Mouse (Mus musculus) kidney, embryonic 16.5 days (tissue): ENCODE results near the gene Taf5l. TPM values are rescaled to one million over a fixed set of nuclear protein-coding genes. Genes with fewer than 3 reads are reported as not detected.
"Not testable (repeated sequence)": the region's sequence is repeated elsewhere in the genome, so short reads cannot be mapped to it uniquely, and the experiment has no call there.

Source experiments
- ATAC-seq: fragments of 200-750 bp; cut with Nextera tagmentation; 2 replicates; pipeline ENCODE4 v1.8.0; 2017; ENCODE audit warnings: moderate TSS enrichment; ENCODE audit not compliant: low FRiP score, low TSS enrichment
- H3K27ac ChIP-seq: fragments of 300-500 bp; sonication (generic); 2 replicates; pipeline ENCODE4 v1.5.1; 2014; ENCODE audit warnings: low read length
- H3K27me3 ChIP-seq: fragments of 300-500 bp; sonication (generic); 2 replicates; pipeline ENCODE4 v1.6.1; 2014; ENCODE audit warnings: low read length, control low read depth, mixed read lengths; ENCODE audit not compliant: insufficient read depth
- H3K36me3 ChIP-seq: fragments of 300-500 bp; sonication (generic); 2 replicates; pipeline ENCODE4 v1.6.1; 2014; ENCODE audit warnings: low read length, control low read depth, mixed read lengths; ENCODE audit not compliant: insufficient read depth
- H3K4me1 ChIP-seq: fragments of 300-500 bp; sonication (generic); 2 replicates; pipeline ENCODE4 v1.6.1; 2014; ENCODE audit warnings: low read length, control low read depth, mixed read lengths; ENCODE audit not compliant: insufficient read depth
- H3K4me2 ChIP-seq: fragments of 300-500 bp; sonication (generic); replicated peaks from 2 replicates; pipeline ENCODE4 v1.6.1; 2014; ENCODE audit warnings: low read depth, low read length
- H3K4me3 ChIP-seq: fragments of 300-500 bp; sonication (generic); 2 replicates; pipeline ENCODE4 v1.5.1; 2014; ENCODE audit warnings: mild to moderate bottlenecking, low read length
- H3K9ac ChIP-seq: fragments of 300-500 bp; sonication (generic); replicated peaks from 2 replicates; pipeline ENCODE4 v1.6.1; 2014; ENCODE audit warnings: low read length
- H3K9me3 ChIP-seq: fragments of 300-500 bp; sonication (generic); 2 replicates; pipeline ENCODE4 v1.6.1; 2016; ENCODE audit warnings: low read length, control low read depth
- WGBS: fragments of 180-500 bp; shearing (Covaris S2); extraction: QIAGEN DNeasy Blood & Tissue Kit; methylation state at CpG from one replicate; pipeline ENCODE4 v1.1.7; 2014; 5-methylcytosine and 5-hydroxymethylcytosine counted together
- polyA plus RNA-seq: library from polyadenylated mRNA; unstranded; fragments of >200 nt; fragmentation: Nextera tagmentation; extraction: Ambion mirVana; gene quantifications from 2 replicates; pipeline ENCODE4 v1.2.1, GENCODE M21; 2015

The Taf5l gene
- polyA plus RNA-seq, 1 experiment from 2014 or later: 41.1 TPM

DNA sequence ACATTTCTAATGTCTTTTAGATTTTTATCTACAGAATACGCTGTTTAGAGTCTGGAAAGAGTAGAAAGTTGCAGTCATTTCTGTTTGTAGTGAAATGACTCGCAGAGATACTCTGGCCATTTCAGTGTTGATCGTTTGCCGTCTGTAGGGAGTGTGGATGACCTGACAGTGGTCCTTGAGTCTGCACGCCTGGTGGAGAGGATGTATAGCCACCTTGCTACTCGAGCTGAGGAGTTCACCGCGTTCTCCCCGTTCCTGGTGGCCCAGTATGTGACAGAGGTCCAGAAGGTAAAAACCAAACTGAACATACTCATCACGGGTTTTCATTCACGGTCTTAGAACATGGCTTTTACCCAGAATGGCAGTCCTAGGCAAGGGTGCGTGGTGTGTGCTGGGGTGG is 23.7 kb upstream of the Taf5l start:
- Histone ChIP-seq H3K4me2 (no peak overlapping the region), H3K4me1 (no peaks in the 10 kb centered on the region), H3K9me3 (no peaks in the 10 kb centered on the region), H3K27me3 (no peaks in the 10 kb centered on the region), H3K27ac (no peak overlapping the region), H3K36me3 (peaks cover 35% of the 10 kb centered on the region), H3K9ac (no peak overlapping the region), H3K4me3 (no peak overlapping the region)
- 90% methylated on average over 12 of the region's 12 CpGs for WGBS
- no peak for ATAC-seq

DNA sequence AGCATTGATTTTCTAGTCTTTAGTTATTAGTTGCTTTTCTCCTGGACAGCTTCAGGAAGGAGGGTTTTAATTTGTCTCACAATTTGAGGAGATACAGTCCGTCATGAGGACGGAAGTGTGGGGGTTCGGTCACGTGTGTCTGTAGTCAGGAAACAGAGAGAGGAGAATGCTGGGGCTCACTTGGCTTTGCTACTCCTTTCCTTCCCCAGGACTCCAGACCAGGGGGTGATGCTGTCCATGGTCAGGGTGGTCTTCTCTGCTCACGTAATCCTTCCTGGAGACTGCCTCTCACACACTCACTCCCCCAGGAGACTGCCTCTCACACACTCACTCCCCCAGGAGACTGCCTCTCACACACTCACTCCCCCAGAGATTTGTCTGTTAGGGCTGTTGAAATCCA is 23.2 kb upstream of the Taf5l start:
- H3K36me3 ChIP-seq: peaks cover 35% of the 10 kb centered on the region
- no peak for ATAC-seq
- H3K4me2 ChIP-seq: no peak overlapping the region
- 84% methylated on average over 5 of the region's 5 CpGs for WGBS
- no peak overlapping the region for H3K9ac ChIP-seq
- H3K4me3 ChIP-seq: no peak overlapping the region
- no peaks in the 10 kb centered on the region for H3K4me1 ChIP-seq
- no peak overlapping the region for H3K27ac ChIP-seq
- no peaks in the 10 kb centered on the region for H3K9me3 ChIP-seq
- H3K27me3 ChIP-seq: no peaks in the 10 kb centered on the region

DNA sequence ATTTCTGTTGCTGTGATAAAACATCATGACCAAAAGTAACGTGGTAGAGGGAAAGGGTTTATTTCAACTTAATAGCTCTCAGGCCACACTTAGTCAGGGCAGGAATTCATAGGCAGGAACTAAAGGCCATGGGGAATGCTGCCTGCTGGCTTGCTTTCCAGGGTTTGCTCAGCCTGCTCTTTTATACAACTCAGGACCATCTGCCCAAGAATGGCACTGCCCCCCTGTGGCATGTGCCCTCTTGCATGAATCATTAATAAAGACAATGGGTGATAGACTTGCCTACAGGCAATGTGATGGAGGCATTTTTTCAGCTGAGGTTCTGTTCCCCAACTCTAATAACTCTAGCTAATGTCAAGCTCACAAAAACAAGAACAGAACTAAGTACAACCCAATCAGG is 21.0 kb upstream of the Taf5l start:
- Histone ChIP-seq H3K9me3 (no peaks in the 10 kb centered on the region), H3K27me3 (no peaks in the 10 kb centered on the region), H3K4me1 (no peaks in the 10 kb centered on the region), H3K27ac (no peak overlapping the region), H3K4me3 (no peak overlapping the region), H3K9ac (no peak overlapping the region), H3K4me2 (no peak overlapping the region), H3K36me3 (peaks cover 48% of the 10 kb centered on the region)
- WGBS: 65% methylated on average over 1 of the region's 1 CpGs
- ATAC-seq: no peak

DNA sequence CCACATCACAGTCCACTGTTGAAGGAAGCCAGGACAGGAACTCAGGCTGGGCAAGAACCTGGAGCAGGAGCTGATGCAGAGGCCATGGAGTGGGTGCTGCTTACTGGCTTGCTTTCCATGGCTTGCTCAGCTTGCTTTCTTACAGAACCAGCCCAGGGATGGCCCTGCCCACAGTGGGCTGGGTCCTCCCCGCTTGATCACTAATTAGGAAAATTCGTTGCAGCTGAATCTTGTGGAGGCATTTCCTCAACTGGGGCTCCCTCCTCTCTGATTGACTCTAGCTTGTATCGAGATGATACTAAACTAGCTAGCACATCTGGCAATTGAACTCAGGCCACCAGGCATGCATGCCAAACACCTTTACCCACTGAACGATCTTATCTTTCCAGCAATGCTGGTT is 18.2 kb upstream of the Taf5l start:
- H3K4me2 ChIP-seq: no peak overlapping the region
- H3K4me3 ChIP-seq: no peak overlapping the region
- ATAC-seq: no peak
- H3K9me3 ChIP-seq: no peaks in the 10 kb centered on the region
- H3K36me3 ChIP-seq: peaks cover 35% of the 10 kb centered on the region
- WGBS: 88% methylated on average over 4 of the region's 4 CpGs
- no peaks in the 10 kb centered on the region for H3K4me1 ChIP-seq
- H3K9ac ChIP-seq: no peak overlapping the region
- H3K27me3 ChIP-seq: no peaks in the 10 kb centered on the region
- H3K27ac ChIP-seq: no peak overlapping the region

DNA sequence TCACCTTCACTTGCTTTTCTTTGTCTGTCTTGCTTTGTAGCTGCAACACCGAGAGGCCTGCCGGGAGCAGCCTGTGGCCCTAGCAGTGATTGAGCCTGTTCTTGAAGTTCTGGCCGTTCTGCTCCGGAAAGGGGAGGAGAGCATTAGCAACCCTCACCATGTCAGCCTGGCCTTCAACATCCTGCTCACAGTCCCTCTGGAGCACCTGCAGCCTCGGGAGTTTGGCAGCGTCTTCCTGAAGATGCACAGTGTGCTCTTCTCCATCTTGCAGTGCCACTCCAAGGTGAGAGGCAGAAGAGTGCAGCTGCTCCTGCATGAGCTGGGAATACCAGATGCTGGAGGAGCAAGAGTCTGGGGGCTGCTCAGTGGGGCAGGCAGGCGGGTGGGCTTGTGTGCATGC is 16.9 kb upstream of the Taf5l start:
- no peak for ATAC-seq

DNA sequence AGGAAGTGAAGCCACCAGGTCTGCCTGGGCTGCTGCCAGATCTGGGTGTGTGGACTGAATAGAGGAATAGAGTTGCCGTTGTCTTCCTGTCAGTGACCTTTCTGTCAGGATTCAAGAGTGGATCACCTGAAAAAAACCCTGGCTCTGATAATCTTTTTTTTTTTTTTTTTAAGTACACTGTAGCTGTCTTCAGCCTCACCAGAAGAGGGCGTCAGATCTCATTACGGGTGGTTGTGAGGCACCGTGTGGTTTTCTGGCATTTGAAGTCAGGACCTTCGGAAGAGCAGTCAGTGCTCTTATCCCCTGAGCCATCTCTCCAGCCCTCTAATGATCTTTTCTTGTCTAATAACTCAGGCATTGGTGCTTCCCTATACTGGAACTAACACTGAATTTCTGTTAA is 12.2 kb upstream of the Taf5l start:
- H3K9ac ChIP-seq: no peak overlapping the region
- H3K4me2 ChIP-seq: no peak overlapping the region
- WGBS: 70% methylated on average over 5 of the region's 5 CpGs
- H3K36me3 ChIP-seq: peaks cover 52% of the 10 kb centered on the region
- no peaks in the 10 kb centered on the region for H3K27me3 ChIP-seq
- no peaks in the 10 kb centered on the region for H3K4me1 ChIP-seq
- H3K9me3 ChIP-seq: no peaks in the 10 kb centered on the region
- ATAC-seq: no peak
- H3K4me3 ChIP-seq: no peak overlapping the region
- H3K27ac ChIP-seq: no peak overlapping the region

More for the DNA sequence above, 16.9 kb upstream of the Taf5l start:
- no peaks in the 10 kb centered on the region for H3K4me1 ChIP-seq
- no peak overlapping the region for H3K4me2 ChIP-seq
- WGBS: 89% methylated on average over 7 of the region's 7 CpGs
- H3K27me3 ChIP-seq: no peaks in the 10 kb centered on the region
- no peak overlapping the region for H3K4me3 ChIP-seq
- no peaks in the 10 kb centered on the region for H3K9me3 ChIP-seq
- H3K27ac ChIP-seq: no peak overlapping the region
- H3K36me3 ChIP-seq: peaks cover 35% of the 10 kb centered on the region
- no peak overlapping the region for H3K9ac ChIP-seq

DNA sequence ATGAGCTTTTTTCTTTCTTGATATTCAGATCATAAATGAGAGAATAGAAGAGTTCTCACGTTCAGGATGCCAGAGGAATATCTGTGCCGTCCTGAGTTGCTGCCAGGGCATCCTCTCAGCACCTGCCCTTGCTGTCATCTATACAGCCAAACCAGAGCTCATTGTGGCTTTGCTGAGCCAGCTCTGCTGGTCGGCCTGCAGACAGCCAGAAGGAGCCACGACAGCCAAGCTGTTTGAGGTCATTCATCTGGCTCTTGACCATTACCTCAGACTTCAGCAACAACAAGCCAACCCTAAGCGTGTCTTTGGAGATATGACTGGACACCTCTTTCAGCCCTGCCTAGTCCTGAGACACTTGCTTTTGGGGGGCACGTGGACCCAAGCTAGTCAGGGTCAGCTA is 6.6 kb upstream of the Taf5l start:
- Histone ChIP-seq H3K4me1 (no peaks in the 10 kb centered on the region), H3K4me2 (no peak overlapping the region), H3K4me3 (no peak overlapping the region), H3K27ac (no peak overlapping the region), H3K36me3 (peaks cover 55% of the 10 kb centered on the region), H3K9ac (no peak overlapping the region), H3K9me3 (no peaks in the 10 kb centered on the region), H3K27me3 (no peaks in the 10 kb centered on the region)
- no peak for ATAC-seq
- 91% methylated on average over 6 of the region's 6 CpGs for WGBS

DNA sequence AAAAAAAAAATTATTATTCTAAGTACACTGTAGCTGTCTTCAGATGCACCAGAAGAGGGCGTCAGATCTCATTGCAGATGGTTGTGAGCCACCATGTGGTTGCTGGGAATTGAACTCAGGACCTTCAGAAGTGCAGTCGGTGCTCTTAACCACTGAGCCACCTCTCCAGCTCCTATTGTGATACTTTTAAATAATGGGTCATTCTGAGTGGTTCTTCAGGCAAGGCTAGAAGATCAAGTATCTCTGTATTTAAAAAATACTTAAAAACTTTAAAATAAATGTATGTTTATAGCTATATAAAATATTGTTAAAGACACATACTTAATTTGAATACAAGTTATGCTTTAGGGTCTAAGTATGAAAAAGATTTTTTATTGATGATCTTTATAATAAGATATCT is 5.1 kb upstream of the Taf5l start:
- H3K4me2 ChIP-seq, H3K27me3 ChIP-seq, H3K4me3 ChIP-seq, H3K27ac ChIP-seq, H3K9me3 ChIP-seq, H3K9ac ChIP-seq, ATAC-seq, H3K4me1 ChIP-seq: not testable (repeated sequence)
- peaks cover 50% of the 10 kb centered on the region for H3K36me3 ChIP-seq
- 82% methylated on average over 2 of the region's 2 CpGs for WGBS

DNA sequence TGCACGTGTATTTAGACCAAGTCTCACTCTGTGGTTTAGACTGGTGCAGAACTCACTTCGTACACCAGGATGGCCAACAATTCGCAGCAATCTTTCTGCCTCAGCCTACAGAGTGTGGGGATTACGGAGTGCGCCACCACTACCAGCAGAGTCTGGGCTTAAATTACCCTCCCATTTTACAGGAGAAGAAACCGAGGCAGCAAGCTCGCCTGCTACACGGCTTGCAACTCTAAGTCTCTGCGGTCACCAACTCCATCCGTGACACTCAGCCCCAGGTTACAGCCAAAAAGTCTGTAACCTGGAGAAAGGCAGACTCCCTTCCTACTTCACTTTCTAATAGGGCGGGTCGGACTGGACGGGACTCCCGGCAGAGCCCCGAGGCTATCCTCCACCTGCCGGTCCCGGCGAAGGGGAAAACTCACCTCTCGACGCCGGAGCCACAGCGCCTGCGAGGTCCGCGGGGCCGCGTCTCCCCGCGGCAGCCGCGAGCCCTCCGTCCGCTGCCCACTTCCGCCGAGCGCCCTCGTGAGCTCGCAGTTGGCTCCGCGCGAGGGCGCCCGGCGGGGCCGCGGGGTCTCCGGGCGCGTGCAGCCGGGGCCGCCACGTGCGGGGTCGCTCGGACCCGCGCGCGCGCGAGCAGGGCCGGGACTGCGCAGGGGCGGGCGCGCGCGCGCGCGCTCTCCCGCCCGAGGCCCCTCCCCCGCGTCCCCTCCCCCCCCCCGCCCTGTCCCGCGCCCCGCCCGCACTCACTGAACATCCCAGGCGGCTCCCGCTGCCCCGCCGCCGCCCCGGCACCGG is 559 bp downstream of the Taf5l start:
- H3K27ac ChIP-seq: peak overlapping the region; percentile 92
- peak overlapping the region; percentile 69 for H3K4me2 ChIP-seq
- peak overlapping the region; percentile 91 for H3K4me3 ChIP-seq
- no peaks in the 10 kb centered on the region for H3K27me3 ChIP-seq
- under 1% methylated on average over 67 of the region's 87 CpGs for WGBS
- peaks cover 8% of the 10 kb centered on the region; the same call in 1 of the 2 replicates for H3K36me3 ChIP-seq
- H3K4me1 ChIP-seq: peaks cover 21% of the 10 kb centered on the region
- peak; percentile 86 for ATAC-seq
- H3K9ac ChIP-seq: peak overlapping the region; percentile 93
- no peaks in the 10 kb centered on the region for H3K9me3 ChIP-seq

DNA sequence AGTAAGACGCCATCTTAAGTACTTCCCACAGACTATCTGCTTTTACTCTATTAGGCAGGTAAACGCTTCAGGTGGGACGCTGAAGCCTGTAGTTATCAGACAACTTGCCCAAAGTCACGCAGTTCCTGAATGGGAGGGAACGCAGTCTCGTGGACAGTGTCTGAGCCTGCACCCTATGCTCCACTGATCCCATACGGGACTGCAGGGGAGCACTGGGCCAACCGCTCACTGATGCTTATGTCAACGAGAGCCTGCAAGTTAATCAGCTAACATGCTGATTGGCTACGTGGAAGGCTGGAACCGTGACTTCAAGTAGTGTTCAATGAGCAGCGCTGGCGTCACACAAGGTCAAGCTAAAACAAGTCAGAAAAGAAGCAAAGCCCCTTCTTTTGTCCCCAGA is 1.4 kb downstream of the Taf5l start:
- Histone ChIP-seq H3K4me3 (peak overlapping the region; percentile 91), H3K9me3 (no peaks in the 10 kb centered on the region), H3K4me1 (peaks cover 21% of the 10 kb centered on the region), H3K4me2 (peak overlapping the region; percentile 69), H3K27me3 (no peaks in the 10 kb centered on the region), H3K9ac (peak overlapping the region; percentile 93; the same call in 1 of the 2 replicates), H3K27ac (no peak overlapping the region), H3K36me3 (peaks cover 5% of the 10 kb centered on the region; the same call in 1 of the 2 replicates)
- WGBS: 24% methylated on average over 13 of the region's 13 CpGs
- ATAC-seq: no peak
